Mouse (Mus musculus) intestine, embryonic 16.5 days (tissue): ENCODE results near the gene Ube2g2. TPM values are rescaled to one million over a fixed set of nuclear protein-coding genes. Genes with fewer than 3 reads are reported as not detected.

Source experiments
- ATAC-seq: fragments of 200-750 bp; cut with Nextera tagmentation; 2 replicates; pipeline ENCODE4 v1.8.0; 2017; ENCODE audit warnings: moderate TSS enrichment, moderate library complexity
- H3K27ac ChIP-seq: fragments of 300-500 bp; sonication (generic); 2 replicates; pipeline ENCODE4 v1.5.1; 2014; ENCODE audit warnings: mild to moderate bottlenecking, low read length
- H3K27me3 ChIP-seq: fragments of 300-500 bp; sonication (generic); replicated peaks from 2 replicates; pipeline ENCODE4 v1.6.1; 2014; ENCODE audit warnings: low read length, control low read depth, mixed read lengths; ENCODE audit not compliant: control insufficient read depth, insufficient read depth
- H3K36me3 ChIP-seq: fragments of 300-500 bp; sonication (generic); 2 replicates; pipeline ENCODE4 v1.6.1; 2014; ENCODE audit warnings: low read length, control low read depth; ENCODE audit not compliant: control insufficient read depth, insufficient read depth
- H3K4me1 ChIP-seq: fragments of 300-500 bp; sonication (generic); 2 replicates; pipeline ENCODE4 v1.6.1; 2014; ENCODE audit warnings: low read length, control low read depth, mixed read lengths; ENCODE audit not compliant: control insufficient read depth, insufficient read depth
- H3K4me2 ChIP-seq: fragments of 300-500 bp; sonication (generic); 2 replicates; pipeline ENCODE4 v1.6.1; 2014; ENCODE audit warnings: low read depth, low read length, control low read depth
- H3K4me3 ChIP-seq: fragments of 300-500 bp; sonication (generic); 2 replicates; pipeline ENCODE4 v1.5.1; 2014; ENCODE audit warnings: mild to moderate bottlenecking, low read length
- H3K9ac ChIP-seq: fragments of 300-500 bp; sonication (generic); 2 replicates; pipeline ENCODE4 v1.6.1; 2014; ENCODE audit warnings: low read depth, low read length
- H3K9me3 ChIP-seq: fragments of 300-500 bp; sonication (generic); 2 replicates; pipeline ENCODE4 v1.6.1; 2016; ENCODE audit warnings: low read length, control low read depth; ENCODE audit not compliant: control insufficient read depth
- WGBS: fragments of 180-500 bp; shearing (Covaris S2); extraction: QIAGEN DNeasy Blood & Tissue Kit; methylation state at CpG from one replicate; pipeline ENCODE4 v1.1.7; 2014; 5-methylcytosine and 5-hydroxymethylcytosine counted together
- polyA plus RNA-seq: library from polyadenylated mRNA; unstranded; fragments of >200 nt; fragmentation: Nextera tagmentation; extraction: Ambion mirVana; gene quantifications from 2 replicates; pipeline ENCODE4 v1.2.1, GENCODE M21; 2015

Ube2g2 gene
- polyA plus RNA-seq, 1 experiment from 2014 or later: 68.6 TPM

DNA sequence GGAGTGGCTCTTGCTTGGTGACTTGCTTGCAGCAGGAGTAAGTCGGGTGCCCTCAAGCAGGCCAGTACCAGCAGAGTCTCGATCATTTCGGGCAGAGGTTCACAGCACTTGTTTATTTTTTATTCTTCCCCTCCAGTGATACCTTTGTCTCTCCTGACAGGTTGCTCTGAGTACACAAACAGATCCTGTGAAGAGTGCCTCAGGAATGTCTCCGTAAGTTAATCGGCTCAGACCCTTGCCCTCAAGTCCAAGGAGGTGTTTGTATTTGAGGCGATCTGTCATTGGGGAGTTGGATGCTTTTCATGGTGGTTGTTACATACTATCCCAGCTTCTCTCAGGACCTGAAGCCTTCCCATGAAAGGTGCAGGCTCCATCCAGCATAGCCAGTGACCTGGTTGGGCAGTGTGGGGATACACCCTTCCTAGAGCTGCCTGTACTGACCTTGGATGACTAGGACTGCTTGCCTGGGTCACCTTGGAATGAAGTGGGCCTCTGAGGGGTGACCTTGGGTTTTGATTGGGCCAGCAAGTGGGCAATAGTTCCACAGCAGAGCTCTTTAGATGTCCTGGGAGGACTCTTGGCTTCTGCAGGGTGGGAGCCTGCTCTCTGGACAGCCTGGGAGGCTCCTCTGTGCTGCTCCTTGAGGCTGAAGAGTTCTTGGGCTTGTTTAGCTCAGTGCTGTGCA, 34.8 kb upstream of the Ube2g2 start:
- Histone ChIP-seq H3K27me3 (no peaks in the 10 kb centered on the region), H3K36me3 (peaks cover 7% of the 10 kb centered on the region; the same call in 1 of the 2 replicates), H3K4me2 (peak overlapping the region; percentile 21; the same call in 1 of the 2 replicates), H3K4me1 (peaks cover 46% of the 10 kb centered on the region), H3K9ac (0 out of 2 replicates have a peak overlapping the region, but pooled peaks have one; percentile 1), H3K9me3 (no peaks in the 10 kb centered on the region), H3K4me3 (no peak overlapping the region), H3K27ac (peak overlapping the region; percentile 20; the same call in 1 of the 2 replicates)
- 0 out of 2 replicates have a peak, but pooled peaks have one; percentile 5 for ATAC-seq
- WGBS: 64% methylated on average over 6 of the region's 6 CpGs

- no peaks in the 10 kb centered on the region for H3K27me3 ChIP-seq
- peaks cover 10% of the 10 kb centered on the region for H3K36me3 ChIP-seq
- no peak overlapping the region for H3K27ac ChIP-seq
- no peak overlapping the region for H3K4me3 ChIP-seq
- peaks cover 40% of the 10 kb centered on the region for H3K4me1 ChIP-seq
- no peak overlapping the region for H3K4me2 ChIP-seq
- no peak overlapping the region for H3K9ac ChIP-seq
- H3K9me3 ChIP-seq: no peaks in the 10 kb centered on the region
- 66% methylated on average over 2 of the region's 2 CpGs for WGBS
- ATAC-seq: no peak
These were observed 34.0 kb upstream of the Ube2g2 start for GRCm38 (mm10) chr10:77588036-77588435.

DNA sequence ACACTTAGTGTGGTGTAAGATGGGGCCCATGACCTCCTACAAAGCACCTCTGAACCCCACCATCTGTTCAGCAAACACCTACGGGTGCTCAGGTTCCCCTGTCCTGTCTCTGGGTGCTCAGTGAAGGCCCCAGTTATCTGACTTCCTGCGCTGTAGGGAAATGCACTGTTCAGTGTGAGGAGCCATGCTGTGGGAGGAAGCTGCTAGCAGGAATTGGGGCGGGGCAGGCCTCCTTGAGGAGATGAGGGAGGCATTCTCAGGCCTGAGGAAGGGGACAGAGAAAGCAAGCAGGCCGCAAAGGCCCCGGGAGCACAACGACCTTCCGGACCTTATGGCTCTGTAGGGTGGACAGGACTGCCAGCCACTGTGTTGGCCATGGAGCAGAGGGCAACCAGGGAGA, 33.0 kb upstream of the Ube2g2 start:
- Histone ChIP-seq H3K4me2 (no peak overlapping the region), H3K27me3 (no peaks in the 10 kb centered on the region), H3K36me3 (peaks cover 19% of the 10 kb centered on the region), H3K4me3 (no peak overlapping the region), H3K9me3 (no peaks in the 10 kb centered on the region), H3K9ac (no peak overlapping the region), H3K4me1 (peaks cover 35% of the 10 kb centered on the region), H3K27ac (no peak overlapping the region)
- no peak for ATAC-seq
- 83% methylated on average over 7 of the region's 7 CpGs for WGBS

- H3K9me3 ChIP-seq: no peaks in the 10 kb centered on the region
- H3K9ac ChIP-seq: no peak overlapping the region
- peaks cover 26% of the 10 kb centered on the region for H3K36me3 ChIP-seq
- peaks cover 35% of the 10 kb centered on the region for H3K4me1 ChIP-seq
- H3K27ac ChIP-seq: no peak overlapping the region
- H3K27me3 ChIP-seq: no peaks in the 10 kb centered on the region
- H3K4me3 ChIP-seq: no peak overlapping the region
- no peak overlapping the region for H3K4me2 ChIP-seq
- 76% methylated on average over 8 of the region's 8 CpGs for WGBS
- ATAC-seq: no peak
These were observed 32.3 kb upstream of the Ube2g2 start for GRCm38 (mm10) chr10:77589749-77590148.

DNA sequence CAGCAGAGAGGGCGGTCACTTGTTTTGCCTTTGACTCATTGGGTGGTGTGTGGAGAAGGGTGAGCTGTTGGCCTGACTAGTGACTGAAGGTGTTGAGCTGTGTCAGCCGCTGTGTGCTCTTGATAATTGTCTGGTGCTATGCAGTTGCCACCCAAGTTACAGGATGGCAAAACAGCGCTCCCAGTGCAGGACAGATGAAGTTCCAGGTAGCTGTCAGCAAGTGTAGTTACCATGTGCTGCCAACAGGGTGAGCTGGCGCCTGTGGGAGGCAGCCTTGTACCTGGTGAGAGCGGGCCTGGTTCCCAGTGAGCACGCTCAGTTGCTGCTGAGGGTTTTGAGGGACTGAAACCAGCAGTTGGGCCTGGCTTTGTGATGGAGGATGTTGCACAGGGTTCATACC, 31.3 kb upstream of the Ube2g2 start:
- Histone ChIP-seq H3K27me3 (no peaks in the 10 kb centered on the region), H3K36me3 (peaks cover 30% of the 10 kb centered on the region), H3K27ac (peak overlapping the region; percentile 42; the same call in 1 of the 2 replicates), H3K4me2 (no peak overlapping the region), H3K9me3 (no peaks in the 10 kb centered on the region), H3K4me3 (no peak overlapping the region), H3K9ac (no peak overlapping the region), H3K4me1 (peaks cover 32% of the 10 kb centered on the region)
- 43% methylated on average over 6 of the region's 6 CpGs for WGBS
- peak; percentile 74 for ATAC-seq

GRCm38 (mm10) chr10:77591546-77591945, 30.5 kb upstream of the Ube2g2 start:
- 77% methylated on average over 6 of the region's 6 CpGs for WGBS
- H3K36me3 ChIP-seq: peaks cover 30% of the 10 kb centered on the region
- H3K9ac ChIP-seq: no peak overlapping the region
- peaks cover 28% of the 10 kb centered on the region for H3K4me1 ChIP-seq
- no peak for ATAC-seq
- H3K4me2 ChIP-seq: no peak overlapping the region
- no peak overlapping the region for H3K4me3 ChIP-seq
- peak overlapping the region; percentile 3; the same call in 1 of the 2 replicates for H3K27ac ChIP-seq
- H3K9me3 ChIP-seq: no peaks in the 10 kb centered on the region
- H3K27me3 ChIP-seq: no peaks in the 10 kb centered on the region

- H3K36me3 ChIP-seq: peaks cover 37% of the 10 kb centered on the region
- H3K4me1 ChIP-seq: peaks cover 2% of the 10 kb centered on the region
- ATAC-seq: no peak
- WGBS: 88% methylated on average over 2 of the region's 2 CpGs
- H3K4me2 ChIP-seq: no peak overlapping the region
- H3K27ac ChIP-seq: no peak overlapping the region
- no peaks in the 10 kb centered on the region for H3K9me3 ChIP-seq
- H3K9ac ChIP-seq: no peak overlapping the region
- H3K4me3 ChIP-seq: no peak overlapping the region
- H3K27me3 ChIP-seq: no peaks in the 10 kb centered on the region
These were observed 26.0 kb upstream of the Ube2g2 start for GRCm38 (mm10) chr10:77596060-77596459.

DNA sequence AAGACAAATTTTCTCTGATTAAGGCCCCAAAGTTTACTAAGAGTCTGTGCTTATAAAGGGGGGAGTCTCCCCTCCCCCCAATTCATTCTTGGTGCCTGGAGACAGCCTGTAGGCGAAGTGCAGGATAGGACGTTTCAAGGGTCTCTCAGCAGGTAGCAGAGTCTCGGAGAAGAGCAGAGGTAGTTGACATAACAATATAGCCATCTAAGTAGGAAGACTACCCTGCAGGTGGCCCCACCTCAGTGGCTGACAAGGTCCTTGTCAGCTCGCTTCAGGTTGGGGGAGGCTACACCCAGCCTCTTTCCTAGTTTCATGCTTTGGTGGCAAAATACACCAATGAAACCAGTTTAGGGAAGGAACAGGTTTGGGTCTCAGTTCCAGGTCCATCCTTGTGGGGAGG, 19.1 kb upstream of the Ube2g2 start:
- Histone ChIP-seq H3K9ac (no peak overlapping the region), H3K36me3 (peaks cover 7% of the 10 kb centered on the region), H3K4me3 (no peak overlapping the region), H3K4me2 (no peak overlapping the region), H3K4me1 (peaks cover 7% of the 10 kb centered on the region; the same call in 1 of the 2 replicates), H3K27me3 (no peaks in the 10 kb centered on the region), H3K9me3 (0 out of 2 replicates have a peak, but pooled peaks cover 3% of the 10 kb centered on the region), H3K27ac (no peak overlapping the region)
- no peak for ATAC-seq
- 67% methylated on average over 4 of the region's 4 CpGs for WGBS

DNA sequence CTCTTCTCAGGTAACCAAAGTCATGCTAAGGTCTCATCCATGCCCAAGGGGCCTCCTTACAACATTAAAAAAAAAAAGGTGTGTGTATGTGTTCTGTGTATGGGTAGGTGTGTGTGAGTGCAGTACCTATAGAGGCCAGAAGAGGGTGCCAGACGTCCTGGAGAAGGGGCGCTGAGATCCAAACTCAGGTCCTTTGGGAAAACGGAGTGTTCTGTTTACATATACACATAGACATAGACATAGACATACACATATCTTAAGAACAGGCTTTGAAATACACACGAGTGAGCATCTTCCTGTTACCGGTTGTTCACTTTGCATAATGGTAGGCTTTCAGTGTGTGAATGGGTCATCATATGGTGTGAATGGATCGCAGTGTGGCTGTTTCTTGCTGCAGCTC, 18.0 kb upstream of the Ube2g2 start:
- Histone ChIP-seq H3K4me2 (no peak overlapping the region), H3K27ac (no peak overlapping the region), H3K4me1 (peaks cover 7% of the 10 kb centered on the region; the same call in 1 of the 2 replicates), H3K9me3 (0 out of 2 replicates have a peak, but pooled peaks cover 3% of the 10 kb centered on the region), H3K4me3 (no peak overlapping the region), H3K9ac (no peak overlapping the region), H3K36me3 (0 out of 2 replicates have a peak, but pooled peaks cover 3% of the 10 kb centered on the region), H3K27me3 (no peaks in the 10 kb centered on the region)
- WGBS: 90% methylated on average over 6 of the region's 6 CpGs
- no peak for ATAC-seq
